Mouse (Mus musculus) yolk sac, embryonic 10.5 days (tissue): ENCODE measurements around the gene Prl2c1.
"Not testable (repeated sequence)": the region's sequence is repeated elsewhere in the genome, so short reads cannot be mapped to it uniquely, and the experiment has no call there.

Experiments used
- DNase-seq: peaks from one replicate; pipeline ENCODE4 v3.0.0-alpha.2; 2017; ENCODE audit warnings: low spot score

Gene Prl2c1

GRCm38 (mm10) chr13:27849042-27849441, at the start of gene Prl2c1:
Gene Prl2c1, plus strand, starts transcription at chr13:27849342.
- no peak for DNase-seq

- no peak for DNase-seq
Measured at GRCm38 (mm10) chr13:27801354-27801753, 47.8 kb upstream of the Prl2c1 start, which contains the start of gene Prl2a1. Gene Prl2a1, plus strand, starts transcription at chr13:27801654.

- no peak for DNase-seq
Measured at GRCm38 (mm10) chr13:27802765-27803164, 46.4 kb upstream of the Prl2c1 start.

GRCm38 (mm10) chr13:27904236-27904635, 55.1 kb downstream of the Prl2c1 start:
- DNase-seq, result not testable (repeated sequence)
